Mouse (Mus musculus) testis, adult 2 months (tissue): ENCODE results near the gene Cenpb. TPM values are rescaled to one million over a fixed set of nuclear protein-coding genes. Genes with fewer than 3 reads are reported as not detected.
A peak's percentile ranks its signal among the peaks of the same experiment; 100 is the strongest.

ENCODE experiments used
- H3K27ac ChIP-seq: fragments of 200-500 bp; 2 replicates; pipeline ENCODE4 v1.5.1; 2012; ENCODE audit warnings: low read depth, low read length; ENCODE audit not compliant: control insufficient read depth, insufficient read depth
- H3K27me3 ChIP-seq: fragments of 200-500 bp; 2 replicates; pipeline ENCODE4 v1.6.1; 2012; ENCODE audit warnings: mild to moderate bottlenecking, low read length, moderate library complexity; ENCODE audit not compliant: control insufficient read depth, insufficient read depth
- H3K36me3 ChIP-seq: fragments of 200-500 bp; 2 replicates; pipeline ENCODE4 v1.6.1; 2012; ENCODE audit warnings: mild to moderate bottlenecking, low read length; ENCODE audit not compliant: control insufficient read depth, insufficient read depth
- H3K4me1 ChIP-seq: fragments of 200-500 bp; 2 replicates; pipeline ENCODE4 v1.6.1; 2012; ENCODE audit warnings: low read length; ENCODE audit not compliant: control insufficient read depth, insufficient read depth
- H3K4me3 ChIP-seq: fragments of 200-500 bp; 2 replicates; pipeline ENCODE4 v1.5.1; 2012; ENCODE audit warnings: low read depth, mild to moderate bottlenecking, low read length, moderate library complexity, mixed read lengths; ENCODE audit not compliant: control insufficient read depth
- CTCF ChIP-seq: fragments of 200-500 bp; IDR thresholded peaks from 2 replicates; pipeline ENCODE4 v1.5.1; 2012; ENCODE audit warnings: low read depth, mild to moderate bottlenecking, inconsistent platforms, low read length, moderate library complexity; ENCODE audit not compliant: control insufficient read depth, insufficient read depth, insufficient replicate concordance
- POLR2A ChIP-seq: fragments of 200-500 bp; IDR thresholded peaks from 2 replicates; pipeline ENCODE4 v1.6.1; 2012; ENCODE audit warnings: low read depth, mild to moderate bottlenecking, inconsistent platforms, low read length, moderate library complexity; ENCODE audit not compliant: control insufficient read depth
- polyA plus RNA-seq: library from polyadenylated mRNA; depleted of rRNA; stranded (reverse); fragments of >200 nt; gene quantifications from 2 replicates; pipeline ENCODE4 v1.2.3, GENCODE M21; 2012

Cenpb gene
- polyA plus RNA-seq, 1 experiment, result 7.6 TPM

DNA sequence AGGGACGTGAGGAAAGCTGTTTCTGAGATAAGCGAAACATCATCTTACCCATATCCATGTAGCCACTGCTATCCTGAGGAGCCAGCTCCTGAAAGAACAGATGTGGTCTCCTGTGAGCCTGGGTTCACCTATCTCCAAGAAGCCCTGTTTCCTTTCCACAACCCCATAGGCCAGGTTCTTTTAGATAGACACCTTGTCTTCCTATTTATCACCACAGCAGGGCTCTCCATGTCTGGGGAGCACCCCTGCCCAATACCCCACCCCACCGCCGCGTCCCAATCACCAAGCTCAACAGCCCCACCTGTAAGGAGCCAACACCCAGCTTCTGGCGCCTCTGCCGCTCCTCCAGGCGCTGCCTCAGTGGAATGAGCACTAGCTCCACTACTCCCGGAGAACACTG lies 7.5 kb downstream of the Cenpb start:
- H3K27ac ChIP-seq, result no peak overlapping the region
- H3K36me3 ChIP-seq, result 0 out of 2 replicates have a peak, but pooled peaks cover 2% of the 10 kb centered on the region
- peak overlapping the region; percentile 82 for H3K4me3 ChIP-seq
- H3K27me3 ChIP-seq, result no peaks in the 10 kb centered on the region
- H3K4me1 ChIP-seq, result peaks cover 6% of the 10 kb centered on the region
- TF ChIP-seq CTCF (no peak), POLR2A (no peak)

DNA sequence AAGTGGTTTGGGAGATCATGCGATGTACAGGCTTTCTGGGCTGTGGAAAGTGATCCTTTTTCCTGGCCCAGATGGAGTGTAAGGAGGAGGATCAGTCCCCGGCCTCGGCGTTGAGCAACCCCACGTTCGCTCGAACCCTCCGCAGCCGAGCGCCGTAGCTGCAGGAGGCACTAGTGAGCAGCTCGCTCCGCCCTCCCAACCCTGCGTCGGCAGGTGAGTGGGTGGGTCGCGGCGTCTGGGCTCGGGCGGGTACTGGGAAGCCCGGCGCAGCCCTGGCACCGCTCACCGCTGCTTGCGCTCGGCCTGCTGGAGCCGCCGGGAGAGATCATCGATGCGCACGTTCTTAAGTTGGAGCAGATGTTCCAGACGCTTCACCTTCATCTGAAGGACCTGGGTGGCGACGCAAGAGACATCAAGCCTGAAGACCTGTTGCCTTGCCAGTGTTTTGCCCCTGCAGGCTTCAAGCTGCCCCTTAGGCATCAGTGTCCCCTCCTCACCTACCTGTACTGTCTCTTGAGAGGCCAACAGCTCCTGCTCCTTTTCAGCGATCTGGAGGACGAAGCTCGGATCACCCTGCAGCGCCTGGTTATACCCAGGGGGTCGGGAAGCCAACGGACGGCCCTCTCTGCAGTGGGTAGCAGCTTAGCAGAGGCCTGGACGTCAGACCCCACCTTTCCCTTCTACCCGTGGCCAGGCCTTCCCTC lies 8.3 kb downstream of the Cenpb start:
- Histone ChIP-seq H3K27ac (no peak overlapping the region; the same call in 1 of the 2 replicates), H3K4me3 (peak overlapping the region; percentile 82), H3K36me3 (0 out of 2 replicates have a peak, but pooled peaks cover 2% of the 10 kb centered on the region), H3K4me1 (peaks cover 6% of the 10 kb centered on the region), H3K27me3 (no peaks in the 10 kb centered on the region)
- 0 out of 2 replicates have a peak, but pooled peaks have one; percentile 36 for TF ChIP-seq POLR2A
- TF ChIP-seq CTCF, result no peak

GRCm38 (mm10) chr2:131170936-131171335 lies 8.9 kb downstream of the Cenpb start:
- Histone ChIP-seq H3K4me3 (peak overlapping the region; percentile 82), H3K4me1 (peaks cover 6% of the 10 kb centered on the region), H3K36me3 (0 out of 2 replicates have a peak, but pooled peaks cover 2% of the 10 kb centered on the region), H3K27me3 (no peaks in the 10 kb centered on the region), H3K27ac (peak overlapping the region; percentile 23)
- TF ChIP-seq CTCF, result no peak
- TF ChIP-seq POLR2A, result no peak

- no peak overlapping the region for H3K4me3 ChIP-seq
- H3K27ac ChIP-seq, result no peak overlapping the region
Observed at GRCm38 (mm10) chr2:131168914-131169313, 11.0 kb downstream of the Cenpb start.

DNA sequence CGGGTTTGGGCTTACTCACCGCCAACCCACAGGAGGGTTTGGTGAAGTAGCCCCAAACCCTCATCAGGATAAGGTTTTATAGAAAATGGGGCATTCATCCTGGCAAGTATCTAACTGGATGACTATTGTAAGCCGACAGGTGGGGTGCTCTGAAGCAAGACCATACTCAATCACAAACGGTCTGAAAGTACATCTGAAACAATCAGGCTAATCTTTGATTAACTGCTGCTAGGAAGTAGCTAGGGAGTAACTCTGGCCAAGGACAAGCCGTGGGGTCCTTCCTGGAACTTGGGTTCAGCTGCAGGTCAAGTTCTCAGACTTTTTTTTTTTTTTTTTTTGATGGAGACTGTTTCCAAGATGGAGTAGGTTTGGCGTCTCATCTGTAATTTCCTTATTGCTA lies 11.9 kb downstream of the Cenpb start:
- H3K36me3 ChIP-seq, result 0 out of 2 replicates have a peak, but pooled peaks cover 2% of the 10 kb centered on the region
- TF ChIP-seq CTCF (no peak), POLR2A (no peak)

More at GRCm38 (mm10) chr2:131168914-131169313, 11.0 kb downstream of the Cenpb start:
- no peaks in the 10 kb centered on the region for H3K27me3 ChIP-seq
- H3K36me3 ChIP-seq, result 0 out of 2 replicates have a peak, but pooled peaks cover 2% of the 10 kb centered on the region
- H3K4me1 ChIP-seq, result peaks cover 6% of the 10 kb centered on the region
- TF ChIP-seq CTCF (no peak), POLR2A (no peak)

GRCm38 (mm10) chr2:131166172-131166571 lies 13.7 kb downstream of the Cenpb start:
- 0 out of 2 replicates have a peak, but pooled peaks cover under 1% of the 10 kb centered on the region for H3K36me3 ChIP-seq
- H3K4me3 ChIP-seq, result no peak overlapping the region
- no peaks in the 10 kb centered on the region for H3K27me3 ChIP-seq
- no peak overlapping the region for H3K27ac ChIP-seq
- TF ChIP-seq POLR2A (no peak), CTCF (no peak)
- peaks cover 4% of the 10 kb centered on the region for H3K4me1 ChIP-seq

More for the DNA sequence above, 11.9 kb downstream of the Cenpb start:
- Histone ChIP-seq H3K27ac (no peak overlapping the region), H3K27me3 (no peaks in the 10 kb centered on the region), H3K4me1 (peaks cover 6% of the 10 kb centered on the region), H3K4me3 (no peak overlapping the region)

- H3K36me3 ChIP-seq, result no peaks in the 10 kb centered on the region
- TF ChIP-seq POLR2A (no peak), CTCF (no peak)
- no peak overlapping the region for H3K4me3 ChIP-seq
- peaks cover 4% of the 10 kb centered on the region for H3K4me1 ChIP-seq
- no peaks in the 10 kb centered on the region for H3K27me3 ChIP-seq
- H3K27ac ChIP-seq, result no peak overlapping the region
Observed at GRCm38 (mm10) chr2:131163924-131164323, 15.9 kb downstream of the Cenpb start.
